Mouse (Mus musculus) forebrain, embryonic 16.5 days (tissue): Measurements from ENCODE around the gene Gdf11. TPM values are rescaled to one million over a fixed set of nuclear protein-coding genes. Genes with fewer than 3 reads are reported as not detected.

Experiments
- ATAC-seq: fragments of 200-750 bp; cut with Nextera tagmentation; 2 replicates; pipeline ENCODE4 v1.8.0; 2017; ENCODE audit warnings: mild to moderate bottlenecking, moderate library complexity
- H3K27ac ChIP-seq: fragments of 300-500 bp; sonication (generic); 2 replicates; pipeline ENCODE4 v1.5.1; 2014; ENCODE audit warnings: low read length, control low read depth
- H3K27me3 ChIP-seq: fragments of 300-500 bp; sonication (generic); replicated peaks from 2 replicates; pipeline ENCODE4 v1.6.1; 2014; ENCODE audit warnings: low read length; ENCODE audit not compliant: control insufficient read depth, insufficient read depth
- H3K36me3 ChIP-seq: fragments of 300-500 bp; sonication (generic); 2 replicates; pipeline ENCODE4 v1.6.1; 2014; ENCODE audit not compliant: control insufficient read depth, insufficient read depth
- H3K4me1 ChIP-seq: fragments of 300-500 bp; sonication (generic); replicated peaks from 2 replicates; pipeline ENCODE4 v1.6.1; 2014; ENCODE audit warnings: low read length; ENCODE audit not compliant: control insufficient read depth, insufficient read depth
- H3K4me2 ChIP-seq: fragments of 300-500 bp; sonication (generic); 2 replicates; pipeline ENCODE4 v1.6.1; 2014; ENCODE audit warnings: mild to moderate bottlenecking, low read length, control low read depth
- H3K4me3 ChIP-seq: fragments of 300-500 bp; sonication (generic); replicated peaks from 2 replicates; pipeline ENCODE4 v1.5.1; 2014; ENCODE audit warnings: mild to moderate bottlenecking, low read length, control low read depth
- H3K9ac ChIP-seq: fragments of 300-500 bp; sonication (generic); replicated peaks from 2 replicates; pipeline ENCODE4 v1.6.1; 2014; ENCODE audit warnings: low read depth, low read length, control low read depth
- H3K9me3 ChIP-seq: fragments of 300-500 bp; sonication (generic); 2 replicates; pipeline ENCODE4 v1.6.1; 2016; ENCODE audit warnings: low read length; ENCODE audit not compliant: control insufficient read depth
- WGBS: fragments of 180-500 bp; shearing (Covaris S2); extraction: QIAGEN DNeasy Blood & Tissue Kit; methylation state at CpG from one replicate; pipeline ENCODE4 v1.1.7; 2014; 5-methylcytosine and 5-hydroxymethylcytosine counted together
- polyA plus RNA-seq: library from polyadenylated mRNA; unstranded; fragments of >200 nt; fragmentation: Nextera tagmentation; extraction: Ambion mirVana; gene quantifications from 2 replicates; pipeline ENCODE4 v1.2.1, GENCODE M21; 2015

The Gdf11 gene
- polyA plus RNA-seq = 5.6 and 7.0 TPM in 2 replicates

DNA sequence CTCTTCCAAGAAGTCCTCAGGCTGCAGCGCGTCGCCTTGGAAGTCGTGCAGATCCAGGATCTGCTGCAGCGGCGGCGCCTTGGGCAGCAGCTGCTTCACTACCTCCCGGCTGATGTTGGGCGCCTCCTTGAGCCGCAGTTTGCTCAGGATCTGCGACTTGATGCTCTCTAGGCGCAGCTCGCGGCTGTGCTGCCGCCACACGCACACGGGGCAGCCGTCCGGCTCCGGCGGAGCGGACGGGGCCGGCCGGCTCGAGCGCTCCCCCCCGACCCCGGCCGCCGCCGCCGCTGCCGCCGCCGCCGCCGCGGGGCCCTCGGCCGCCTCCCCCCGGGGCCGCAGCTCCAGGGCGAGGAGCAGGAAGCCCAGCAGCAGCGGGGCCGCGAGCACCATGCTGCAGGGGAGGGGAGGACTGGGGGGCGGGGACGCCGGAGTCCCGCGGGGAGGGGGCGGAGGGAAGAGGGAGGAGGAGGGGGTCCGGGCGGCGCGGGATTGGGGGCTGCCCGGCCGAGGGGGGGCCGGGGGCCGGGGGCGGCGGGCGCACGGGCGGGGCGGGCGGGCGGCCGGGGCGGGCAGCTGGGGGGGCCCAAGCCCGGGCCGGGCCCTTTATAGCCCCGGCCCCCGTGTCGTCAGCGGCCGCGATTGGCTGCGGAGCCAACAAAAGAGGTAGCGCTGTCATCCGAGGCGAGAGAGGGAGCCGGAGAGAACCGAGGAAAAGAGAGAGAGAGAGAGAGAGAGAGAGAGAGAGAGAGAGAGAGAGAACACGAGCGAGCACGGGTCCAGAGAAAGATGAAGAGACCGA lies at the start of gene Gdf11:
Gene Gdf11 (minus strand): TSS at position 423 of the 799 bp plus-strand sequence.
- peak within 1 kb of the TSS; percentile 93 for H3K27ac ChIP-seq
- peak; percentile 84 for ATAC-seq
- H3K4me2 ChIP-seq = peak within 1 kb of the TSS; percentile 73
- peaks cover 3% of the 10 kb centered on the region for H3K27me3 ChIP-seq
- under 1% methylated on average over 60 of the region's 89 CpGs for WGBS
- H3K36me3 ChIP-seq = no peaks in the 10 kb centered on the region
- H3K4me3 ChIP-seq = peak within 1 kb of the TSS; percentile 80
- H3K9ac ChIP-seq = peak within 1 kb of the TSS; percentile 85
- no peaks in the 10 kb centered on the region for H3K9me3 ChIP-seq
- peaks cover 45% of the 10 kb centered on the region for H3K4me1 ChIP-seq

DNA sequence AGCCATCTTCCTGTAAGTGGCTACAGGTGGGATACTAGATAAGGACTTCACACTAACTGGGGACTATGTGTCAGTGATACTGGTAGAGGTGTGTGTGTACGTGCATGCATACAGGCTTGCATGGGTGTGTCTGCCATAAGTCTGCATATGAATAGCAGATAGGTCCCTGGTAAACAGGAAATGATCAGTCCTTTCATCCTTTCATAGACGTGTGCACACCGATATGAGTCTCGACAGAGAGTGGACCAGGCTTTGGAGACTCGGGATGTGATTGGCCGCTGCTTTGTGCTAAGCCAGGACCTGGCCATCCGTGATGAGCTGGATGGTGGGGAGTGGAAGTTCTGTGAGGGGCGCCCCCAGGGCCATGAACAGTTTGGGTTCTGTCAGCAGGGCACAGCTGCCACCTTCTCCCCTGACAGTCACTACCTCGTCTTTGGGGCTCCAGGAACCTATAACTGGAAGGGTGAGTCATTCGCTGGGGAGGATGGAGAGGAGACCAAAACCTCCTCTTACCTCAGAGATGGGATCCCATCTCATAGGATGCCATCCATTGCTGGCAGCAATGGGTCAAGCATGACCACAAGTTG lies 49.0 kb upstream of the Gdf11 start:
- no peak for ATAC-seq
- Histone ChIP-seq H3K9me3 (no peaks in the 10 kb centered on the region), H3K27ac (no peak overlapping the region), H3K27me3 (peaks cover 9% of the 10 kb centered on the region), H3K4me1 (no peaks in the 10 kb centered on the region), H3K4me2 (no peak overlapping the region), H3K9ac (no peak overlapping the region), H3K4me3 (no peak overlapping the region), H3K36me3 (no peaks in the 10 kb centered on the region)
- 88% methylated on average over 10 of the region's 10 CpGs for WGBS

DNA sequence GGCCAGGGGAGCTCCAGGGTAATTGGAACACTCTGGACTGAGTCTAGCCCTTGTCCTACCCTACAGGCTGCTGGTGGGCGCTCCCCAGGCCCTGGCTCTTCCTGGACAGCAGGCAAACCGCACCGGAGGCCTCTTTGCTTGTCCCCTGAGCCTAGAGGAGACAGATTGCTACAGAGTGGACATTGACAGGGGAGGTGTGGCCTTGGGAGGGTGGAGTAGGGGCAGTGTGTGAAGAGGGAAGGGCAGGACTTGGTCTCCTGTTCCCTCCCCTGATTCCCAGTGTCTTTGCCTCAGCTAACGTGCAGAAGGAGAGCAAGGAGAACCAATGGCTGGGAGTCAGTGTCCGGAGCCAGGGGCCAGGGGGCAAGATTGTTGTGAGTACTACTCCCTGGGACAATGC lies 47.5 kb upstream of the Gdf11 start:
- 64% methylated on average over 5 of the region's 5 CpGs for WGBS
- H3K4me1 ChIP-seq = peaks cover 4% of the 10 kb centered on the region
- peaks cover 25% of the 10 kb centered on the region for H3K27me3 ChIP-seq
- H3K36me3 ChIP-seq = no peaks in the 10 kb centered on the region
- H3K27ac ChIP-seq = no peak overlapping the region
- no peak overlapping the region for H3K4me2 ChIP-seq
- H3K4me3 ChIP-seq = no peak overlapping the region
- no peaks in the 10 kb centered on the region for H3K9me3 ChIP-seq
- no peak overlapping the region for H3K9ac ChIP-seq
- ATAC-seq = no peak

DNA sequence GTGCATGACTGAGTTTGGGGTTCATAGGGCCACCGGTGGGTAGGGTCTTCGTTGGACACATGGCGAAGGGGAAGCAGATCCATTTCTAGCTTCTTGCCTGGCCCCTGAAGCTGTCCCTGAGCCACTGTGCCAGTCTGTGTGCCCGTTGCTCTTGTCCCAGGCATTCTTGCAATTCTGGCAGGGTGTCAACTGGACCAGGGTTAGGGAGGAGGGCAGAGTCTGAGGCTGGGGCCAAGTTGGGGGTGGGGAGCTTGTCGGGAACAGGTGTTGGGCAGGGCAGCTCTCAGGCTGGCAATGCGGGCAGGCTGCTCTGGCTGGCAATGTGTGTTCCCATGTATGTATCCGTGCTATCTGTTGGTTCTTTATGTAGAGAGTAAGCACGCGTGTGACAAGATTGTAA lies 46.9 kb upstream of the Gdf11 start:
- H3K27me3 ChIP-seq = peaks cover 25% of the 10 kb centered on the region
- no peaks in the 10 kb centered on the region for H3K9me3 ChIP-seq
- H3K9ac ChIP-seq = no peak overlapping the region
- no peaks in the 10 kb centered on the region for H3K36me3 ChIP-seq
- no peak overlapping the region for H3K4me2 ChIP-seq
- no peak overlapping the region for H3K27ac ChIP-seq
- no peak overlapping the region for H3K4me3 ChIP-seq
- peaks cover 9% of the 10 kb centered on the region for H3K4me1 ChIP-seq
- 75% methylated on average over 9 of the region's 9 CpGs for WGBS
- no peak for ATAC-seq

DNA sequence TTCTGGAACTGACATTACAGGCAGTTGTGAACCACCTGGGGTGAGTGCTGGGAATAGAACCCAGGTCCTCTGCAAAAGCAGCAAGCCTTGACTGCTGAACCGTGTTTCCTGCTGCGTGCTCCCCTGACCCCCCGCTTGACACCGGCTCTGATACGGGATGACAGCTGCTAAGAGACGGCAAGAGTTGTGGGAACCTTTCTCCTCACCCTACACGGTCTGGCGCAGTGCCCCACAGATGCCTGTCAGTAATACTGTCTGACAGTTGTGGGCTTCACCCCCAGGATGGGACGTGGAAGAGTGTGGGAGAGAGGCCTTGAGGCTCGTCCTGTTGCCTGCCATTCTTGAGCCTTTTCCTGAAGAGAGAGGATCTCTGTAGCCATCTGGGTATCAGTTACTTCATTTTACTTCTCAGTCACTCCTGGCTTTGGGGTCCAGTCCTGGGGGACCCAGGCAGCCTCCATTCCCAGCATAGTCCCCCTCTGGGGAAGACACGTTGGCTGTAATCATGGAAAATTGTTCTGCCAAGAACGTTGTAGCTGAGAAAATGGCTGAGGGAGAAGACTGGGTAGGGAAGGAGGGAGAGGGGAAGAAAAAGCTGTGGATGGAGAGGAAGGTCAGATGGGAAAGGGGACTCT lies 46.4 kb upstream of the Gdf11 start:
- ATAC-seq = no peak
- H3K27me3 ChIP-seq = peaks cover 31% of the 10 kb centered on the region
- H3K9me3 ChIP-seq = no peaks in the 10 kb centered on the region
- H3K4me1 ChIP-seq = peaks cover 12% of the 10 kb centered on the region
- no peak overlapping the region for H3K9ac ChIP-seq
- H3K36me3 ChIP-seq = no peaks in the 10 kb centered on the region
- H3K27ac ChIP-seq = no peak overlapping the region
- 76% methylated on average over 12 of the region's 12 CpGs for WGBS
- no peak overlapping the region for H3K4me3 ChIP-seq
- no peak overlapping the region for H3K4me2 ChIP-seq

DNA sequence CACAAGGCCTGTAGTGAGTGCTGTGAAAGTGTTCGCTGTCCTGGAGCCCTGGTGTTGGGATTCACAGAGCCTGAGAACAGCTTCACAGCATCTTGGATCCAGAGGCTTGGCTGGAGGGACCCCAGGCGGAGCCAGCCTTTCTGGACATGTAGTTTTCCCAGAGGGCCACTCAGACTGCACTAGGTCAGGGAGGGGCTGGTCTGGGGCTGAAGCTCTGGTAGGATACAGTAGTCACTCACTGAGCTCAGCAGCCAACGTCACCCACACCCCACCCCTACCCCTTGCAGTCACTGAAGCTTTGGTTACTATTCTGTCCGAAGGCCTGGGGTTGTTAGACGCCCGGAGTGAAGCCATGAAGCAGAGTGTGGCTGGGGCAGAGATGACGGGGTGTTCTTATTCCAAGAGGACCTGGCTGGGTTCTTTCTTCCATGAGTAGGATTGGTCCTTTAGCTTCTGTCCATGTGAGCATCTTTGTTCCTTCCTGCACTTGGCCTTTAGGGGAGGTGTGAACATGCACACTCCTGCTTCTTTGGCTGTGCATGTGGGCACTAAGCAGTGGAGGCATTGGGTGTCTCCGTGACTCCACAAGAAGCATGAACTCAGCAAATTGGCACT lies 44.4 kb upstream of the Gdf11 start:
- no peak overlapping the region for H3K4me2 ChIP-seq
- ATAC-seq = no peak
- peaks cover 46% of the 10 kb centered on the region for H3K27me3 ChIP-seq

DNA sequence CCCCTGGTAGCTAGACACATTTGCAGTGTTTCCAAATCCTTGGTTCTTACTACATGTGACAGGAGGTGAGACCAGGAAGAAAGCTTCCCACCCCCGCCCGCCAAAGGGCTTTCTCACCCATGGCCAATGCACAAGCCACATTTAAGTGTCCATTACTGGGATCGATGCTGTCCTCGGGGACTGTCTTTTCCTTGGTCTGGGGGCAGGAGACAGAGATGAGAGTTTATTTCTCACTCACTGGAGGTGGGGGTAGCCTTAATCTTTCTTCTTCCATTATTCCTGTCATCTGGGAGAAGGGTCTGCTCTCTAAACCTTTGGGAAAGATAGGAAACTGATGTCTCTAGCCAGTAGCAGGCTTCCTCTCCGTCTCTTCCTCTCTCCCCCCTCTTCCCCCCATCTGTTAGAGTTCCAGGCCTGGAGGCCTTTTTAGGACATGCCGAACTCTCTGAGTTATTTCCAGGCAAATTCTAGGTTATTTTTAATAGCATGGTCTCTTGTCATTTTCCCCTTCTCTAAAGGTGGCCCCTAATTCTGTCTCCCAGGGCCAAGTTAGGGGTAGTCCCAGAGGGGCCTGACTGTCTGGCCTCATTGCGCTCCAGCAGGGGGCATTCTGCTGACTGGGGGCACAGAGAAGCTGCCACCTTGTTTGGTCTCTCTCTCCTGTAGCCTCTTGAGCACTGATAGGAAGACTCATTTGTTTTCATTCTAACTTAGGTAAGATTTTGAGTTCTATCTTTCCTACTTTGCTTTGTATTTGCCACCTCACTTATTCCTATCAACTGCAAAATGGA lies 43.7 kb upstream of the Gdf11 start:
- peaks cover 46% of the 10 kb centered on the region for H3K27me3 ChIP-seq
- WGBS = 71% methylated on average over 7 of the region's 7 CpGs
- no peak overlapping the region for H3K9ac ChIP-seq
- H3K9me3 ChIP-seq = no peaks in the 10 kb centered on the region
- no peaks in the 10 kb centered on the region for H3K36me3 ChIP-seq
- no peak for ATAC-seq
- peaks cover 12% of the 10 kb centered on the region for H3K4me1 ChIP-seq
- H3K4me3 ChIP-seq = no peak overlapping the region
- no peak overlapping the region for H3K4me2 ChIP-seq
- H3K27ac ChIP-seq = no peak overlapping the region

More for the DNA sequence above, 44.4 kb upstream of the Gdf11 start:
- Histone ChIP-seq H3K36me3 (no peaks in the 10 kb centered on the region), H3K4me3 (no peak overlapping the region), H3K9ac (no peak overlapping the region), H3K27ac (no peak overlapping the region), H3K4me1 (peaks cover 12% of the 10 kb centered on the region), H3K9me3 (no peaks in the 10 kb centered on the region)
- 73% methylated on average over 8 of the region's 8 CpGs for WGBS

DNA sequence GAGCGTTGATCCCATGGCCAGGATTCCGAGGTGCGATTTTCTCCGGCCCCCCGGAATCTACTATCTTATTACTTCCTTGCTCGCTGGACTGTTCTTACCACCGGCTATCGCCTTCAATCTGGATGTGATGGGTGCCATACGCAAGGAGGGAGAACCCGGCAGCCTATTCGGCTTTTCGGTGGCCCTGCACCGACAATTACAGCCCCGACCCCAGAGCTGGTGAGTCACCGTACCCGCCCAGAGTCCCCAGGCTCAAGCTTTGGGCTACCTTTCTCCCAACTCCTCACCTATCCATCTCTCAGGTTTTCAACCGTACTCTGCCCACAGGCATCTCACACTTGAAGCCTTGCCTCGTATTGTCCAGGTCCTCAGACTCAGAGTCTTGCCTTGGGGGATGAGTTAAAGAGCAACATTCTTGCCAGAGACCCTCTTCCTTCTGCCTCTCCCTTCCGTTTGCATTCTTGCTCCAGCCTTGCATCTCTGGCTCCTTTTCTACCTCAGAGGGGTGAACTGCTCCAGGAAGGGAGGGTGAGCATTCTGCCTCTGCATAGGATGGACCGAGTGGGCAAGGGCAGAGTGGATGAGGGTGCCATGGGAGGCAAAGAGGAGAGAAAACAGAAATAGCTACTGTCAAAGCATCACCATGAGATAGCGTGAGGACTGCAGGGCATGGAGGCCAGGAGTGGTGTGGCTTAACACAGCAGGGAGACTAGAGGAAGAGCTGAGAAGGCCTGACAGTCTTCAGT lies 42.6 kb upstream of the Gdf11 start:
- Histone ChIP-seq H3K9me3 (no peaks in the 10 kb centered on the region), H3K36me3 (no peaks in the 10 kb centered on the region), H3K4me2 (peak overlapping the region; percentile 82), H3K4me3 (peak overlapping the region; percentile 49), H3K27ac (no peak overlapping the region), H3K27me3 (peaks cover 46% of the 10 kb centered on the region), H3K9ac (peak overlapping the region; percentile 50), H3K4me1 (peaks cover 12% of the 10 kb centered on the region)
- WGBS = 2% methylated on average over 21 of the region's 21 CpGs
- ATAC-seq = 0 out of 2 replicates have a peak, but pooled peaks have one; percentile 37
